Mouse (Mus musculus): ENCODE results near the gene Itpr1.
"Not testable (repeated sequence)": the region's sequence is repeated elsewhere in the genome, so short reads cannot be mapped to it uniquely, and the experiment has no call there.

The Itpr1 gene

DNA sequence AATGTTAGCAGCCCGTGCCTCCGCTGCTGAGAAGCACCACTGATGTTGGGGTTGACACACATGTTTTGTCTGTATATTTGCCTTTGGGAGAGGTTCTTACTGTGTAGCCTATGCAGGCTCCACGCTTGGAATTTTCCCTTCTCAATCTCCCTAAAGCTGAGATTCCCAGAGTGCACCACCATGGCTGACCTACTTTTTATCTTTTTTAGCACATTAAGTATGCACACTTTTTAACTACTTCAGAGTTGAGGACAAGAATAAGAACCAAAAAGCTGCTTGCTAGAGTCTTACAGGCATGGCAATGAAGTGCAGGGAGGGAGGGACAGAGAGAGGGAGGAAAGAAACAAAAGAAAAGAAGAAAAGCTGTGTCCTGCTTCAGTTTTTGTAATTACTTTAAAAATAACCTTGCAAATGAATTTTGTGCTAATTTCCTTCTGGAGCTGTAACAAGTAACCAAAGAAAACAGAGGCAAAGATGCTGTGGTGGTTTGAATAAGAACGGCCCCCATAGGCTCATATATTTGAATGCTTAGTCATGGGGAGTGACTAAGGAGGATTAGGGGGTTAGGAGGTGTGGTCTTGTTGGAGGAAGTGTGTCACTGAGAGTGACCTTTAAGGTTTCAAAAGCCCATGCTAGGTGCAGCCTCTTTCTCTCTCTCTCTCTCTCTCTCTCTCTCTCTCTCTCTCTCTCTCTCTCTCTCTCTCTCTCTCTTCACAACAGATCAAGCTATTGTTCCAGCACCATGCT is 344.9 kb downstream of the Itpr1 start:
- DNase-seq, result no peak

DNA sequence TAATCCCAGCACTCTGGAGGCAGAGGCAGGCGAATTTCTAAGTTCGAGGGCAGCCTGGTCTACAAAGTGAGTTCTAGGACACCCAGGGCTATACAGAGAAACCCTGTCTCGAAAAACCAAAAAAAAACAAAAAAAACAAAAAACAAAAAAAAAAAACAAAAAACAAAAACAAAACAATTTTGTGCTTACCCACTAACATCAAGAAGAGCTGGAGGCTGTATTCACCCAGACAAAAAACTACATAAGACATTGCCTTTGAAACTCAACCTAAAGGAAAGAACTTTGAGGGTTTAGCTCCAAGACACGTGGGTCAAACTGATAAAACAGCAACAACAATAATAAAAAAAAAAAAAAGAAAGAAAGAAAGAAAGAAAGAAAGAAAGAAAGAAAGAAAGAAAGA is 346.3 kb downstream of the Itpr1 start:
- not testable (repeated sequence) for DNase-seq

DNA sequence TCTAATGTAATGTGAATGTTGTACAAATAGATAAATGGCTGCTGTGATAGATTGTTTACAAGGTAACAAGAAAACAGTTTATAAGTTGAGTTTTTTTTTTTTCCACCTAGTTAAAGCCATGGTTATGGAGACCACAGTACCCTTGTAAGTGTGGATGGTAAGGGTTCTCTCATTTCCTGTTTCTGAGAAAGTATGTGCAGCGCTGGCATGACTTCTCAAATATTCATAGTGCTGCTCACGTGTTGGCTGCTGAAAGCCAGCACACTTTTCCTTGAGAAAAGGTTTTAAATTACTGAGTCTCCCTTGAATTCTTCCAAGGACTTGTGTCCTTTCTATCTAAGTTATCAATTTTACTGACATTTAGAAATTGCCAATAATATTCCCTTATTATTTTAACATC is 350.1 kb downstream of the Itpr1 start:
- no peak for DNase-seq

DNA sequence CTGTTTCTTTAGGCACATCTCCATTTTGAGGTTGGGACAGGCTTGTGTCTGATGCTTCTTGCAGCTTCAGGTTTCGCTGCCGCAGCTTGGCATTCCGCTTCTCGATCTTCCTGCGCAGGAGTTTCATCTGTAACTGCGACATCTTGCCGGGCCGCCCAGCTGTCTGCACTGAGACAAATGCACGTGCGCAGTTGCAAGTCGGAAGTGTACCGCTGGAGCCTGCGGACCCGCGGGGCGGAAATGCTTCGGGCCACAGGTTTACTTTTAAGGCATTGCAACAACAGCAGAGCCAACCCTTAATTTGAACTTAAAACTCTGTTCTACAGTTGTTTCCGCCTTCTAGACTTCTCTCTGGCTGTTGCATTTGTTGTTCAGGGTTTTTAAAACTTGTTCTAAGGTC is 352.6 kb downstream of the Itpr1 start:
- not testable (repeated sequence) for DNase-seq

DNA sequence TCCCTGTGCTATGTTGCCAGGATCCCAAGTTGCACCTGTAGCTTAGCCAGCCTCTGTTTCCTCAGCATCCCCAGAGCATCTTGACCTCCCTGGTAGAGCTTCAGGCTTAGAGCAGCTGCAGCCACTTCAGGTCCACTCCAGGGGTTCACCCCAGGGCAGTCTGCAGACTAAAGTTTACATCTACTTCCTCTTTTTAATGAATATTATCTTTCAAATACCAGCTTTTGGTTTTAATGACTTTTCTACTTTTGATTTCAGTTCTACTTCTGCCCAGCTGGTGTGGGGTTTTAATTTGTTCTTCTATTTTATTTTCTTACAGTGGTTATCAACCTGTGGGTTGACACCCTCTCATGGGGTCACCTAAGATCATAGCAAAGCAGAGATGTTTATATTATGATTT is 353.7 kb downstream of the Itpr1 start:
- no peak for DNase-seq

DNA sequence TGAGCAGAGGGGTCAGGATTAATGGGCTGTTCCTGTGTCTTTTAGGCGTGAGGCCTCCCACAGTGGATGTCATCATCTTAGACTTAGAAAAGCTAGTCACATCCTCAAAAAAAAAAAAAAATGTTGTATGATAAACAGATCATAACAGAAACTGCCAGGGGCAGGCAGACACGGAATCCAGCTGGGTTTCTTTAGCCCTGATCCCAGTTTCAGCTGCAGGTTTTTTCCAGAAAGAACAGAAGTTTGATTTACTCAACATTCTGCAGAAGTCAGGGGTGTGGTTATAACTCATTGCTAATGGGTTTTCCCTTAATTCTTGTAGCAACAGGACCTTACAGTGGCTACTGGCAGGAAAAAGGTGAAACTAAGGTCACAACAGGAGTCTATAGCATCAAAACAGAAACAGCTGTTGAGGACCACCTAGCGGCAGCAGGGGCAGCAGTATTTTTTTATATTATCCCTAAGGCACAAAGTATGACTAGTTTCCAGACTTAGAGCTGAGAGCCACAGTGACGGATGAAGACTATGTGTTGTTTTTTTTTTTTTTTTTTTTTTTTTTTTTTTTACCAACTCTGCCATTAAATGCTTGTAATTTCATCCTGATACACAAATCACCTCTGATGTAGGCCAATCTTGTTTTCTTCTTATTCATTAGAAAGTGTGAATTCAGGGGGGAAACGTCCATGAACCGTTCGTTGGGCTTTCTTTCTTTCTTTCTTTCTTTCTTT is 356.7 kb downstream of the Itpr1 start:
- no peak for DNase-seq

DNA sequence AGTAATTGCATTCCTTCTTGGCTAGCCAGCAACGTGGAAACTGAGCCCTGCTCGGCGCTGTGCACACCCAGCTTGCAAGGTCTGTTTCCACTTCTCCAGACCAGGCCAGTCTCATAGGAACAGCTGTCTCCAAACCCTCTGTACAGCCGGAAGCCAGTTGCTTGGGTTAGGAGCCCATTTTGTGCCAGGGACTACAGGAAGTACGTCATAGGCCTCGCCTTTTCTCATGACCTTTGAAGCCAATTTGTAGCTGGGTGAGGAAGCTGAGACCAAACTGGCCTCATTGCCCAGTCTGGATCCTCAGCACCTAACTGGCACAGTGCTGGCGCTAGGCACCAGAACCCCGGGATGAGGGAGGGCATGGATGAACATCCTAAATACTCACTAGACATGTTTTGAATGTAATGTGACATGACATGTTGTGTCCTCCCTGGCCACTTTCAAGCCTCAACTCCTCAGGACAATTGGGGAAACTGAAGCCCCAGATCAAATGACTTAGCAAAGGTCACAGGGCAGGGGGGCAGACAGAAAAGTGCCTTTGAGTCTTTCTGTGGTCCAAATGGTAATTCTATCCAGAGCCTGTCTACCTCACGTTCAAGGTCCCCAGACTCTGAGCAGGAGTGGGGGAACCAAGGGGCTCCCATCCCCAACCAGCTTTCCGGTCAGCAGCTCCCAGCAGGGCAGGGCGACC is 357.6 kb downstream of the Itpr1 start:
- DNase-seq, result no peak

DNA sequence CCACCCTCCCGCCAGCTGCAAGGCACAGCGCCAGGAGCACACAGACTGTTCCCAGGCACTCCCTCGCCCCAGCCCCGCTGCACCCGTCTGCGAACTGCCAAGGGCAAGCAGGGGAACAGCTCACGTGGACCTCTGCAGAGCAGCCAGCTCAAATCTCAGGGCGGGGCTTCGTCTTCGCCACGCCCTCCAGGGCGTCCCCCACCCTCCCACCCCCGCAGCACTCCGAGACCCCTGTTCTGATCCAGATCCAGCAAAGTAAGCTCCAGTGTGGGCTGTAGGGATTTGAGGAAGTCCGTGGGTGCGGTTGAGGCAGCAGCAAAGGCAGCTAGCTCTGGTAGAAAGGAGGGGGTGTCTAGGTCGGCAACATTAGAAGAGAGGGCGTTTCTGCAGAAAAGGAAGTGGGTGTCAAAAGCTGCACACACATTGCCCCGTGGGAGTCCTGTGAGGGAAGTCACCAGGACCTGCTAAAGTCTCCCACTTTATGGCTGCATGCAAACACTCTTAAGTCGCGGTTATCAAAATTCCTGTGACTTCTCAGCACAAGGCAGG is 358.2 kb downstream of the Itpr1 start:
- DNase-seq, result peak; percentile 67

DNA sequence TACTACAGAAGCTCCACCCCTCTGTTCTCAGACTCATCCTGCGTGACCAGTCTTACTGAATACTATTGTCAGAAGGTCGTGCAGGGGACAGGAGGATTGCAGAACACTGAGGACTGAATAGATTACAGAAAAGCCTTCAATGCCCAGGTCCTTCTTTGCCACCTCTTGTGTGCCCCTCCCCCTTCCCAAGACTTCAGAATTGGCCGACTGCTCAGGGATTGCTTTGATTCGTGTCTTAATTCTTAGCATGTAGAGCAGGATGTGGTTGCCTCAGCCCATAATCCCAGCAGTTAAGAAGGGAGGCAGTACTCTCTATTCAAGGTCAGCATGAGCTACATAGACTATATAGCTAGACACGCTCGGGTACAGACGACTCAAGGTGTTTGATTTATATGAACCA is 359.8 kb downstream of the Itpr1 start:
- no peak for DNase-seq

DNA sequence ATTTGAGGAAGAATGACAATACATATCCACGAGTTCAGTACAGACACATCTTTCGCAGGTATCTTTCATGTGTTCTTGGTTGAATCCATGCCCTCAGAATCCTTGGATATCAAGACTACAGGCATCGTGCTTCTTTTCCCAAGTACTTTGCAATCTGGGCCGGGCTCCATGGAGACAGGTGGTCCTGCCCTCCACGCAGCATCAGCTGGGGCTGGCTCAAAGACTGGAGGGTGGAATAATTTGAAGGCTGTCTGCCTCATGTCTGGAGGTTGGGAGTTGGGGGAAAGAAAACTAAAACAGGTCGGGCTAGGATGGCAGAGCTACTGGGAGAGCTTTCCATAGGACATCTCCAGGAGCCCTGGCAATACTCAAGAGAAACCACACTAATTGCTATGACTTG is 364.2 kb downstream of the Itpr1 start:
- DNase-seq, result peak; percentile 30

DNA sequence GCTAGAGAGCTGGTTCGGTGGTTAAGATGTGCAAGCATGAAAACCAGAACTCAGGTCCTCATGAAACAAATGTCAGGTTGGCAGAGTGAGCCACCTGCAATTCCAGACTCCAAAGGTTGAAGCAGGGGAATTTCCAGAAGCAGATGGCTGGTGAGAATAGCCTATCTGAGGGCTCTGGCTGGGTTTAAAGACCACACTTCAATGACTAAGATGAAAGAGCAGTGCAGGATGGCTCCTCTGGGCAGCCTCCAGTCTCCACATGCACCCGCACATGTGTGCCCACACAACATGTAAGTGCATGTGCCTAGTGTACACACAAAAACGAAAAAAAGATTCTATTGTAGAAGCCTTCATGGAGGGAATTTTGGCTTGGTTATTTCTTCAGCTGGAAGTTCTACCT is 375.5 kb downstream of the Itpr1 start:
- no peak for DNase-seq

DNA sequence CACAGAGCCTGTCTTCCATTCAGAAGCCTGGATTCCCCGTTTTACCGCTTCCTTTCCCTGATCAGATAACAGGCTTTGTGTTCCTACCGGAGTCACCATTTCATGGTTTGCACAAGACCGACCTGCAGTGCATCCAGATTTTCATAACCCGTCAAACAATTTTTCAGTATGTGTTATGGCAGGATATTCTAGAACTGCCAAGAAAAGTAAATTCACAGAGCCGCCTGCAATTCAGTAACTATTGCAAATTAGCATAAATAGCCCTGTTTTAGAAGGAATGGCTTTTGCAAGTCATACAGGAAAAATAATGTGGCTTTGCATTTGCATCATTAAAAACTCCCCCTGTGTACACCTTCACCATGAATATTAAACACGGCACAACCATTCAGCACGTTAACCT is 379.3 kb downstream of the Itpr1 start:
- DNase-seq, result no peak

DNA sequence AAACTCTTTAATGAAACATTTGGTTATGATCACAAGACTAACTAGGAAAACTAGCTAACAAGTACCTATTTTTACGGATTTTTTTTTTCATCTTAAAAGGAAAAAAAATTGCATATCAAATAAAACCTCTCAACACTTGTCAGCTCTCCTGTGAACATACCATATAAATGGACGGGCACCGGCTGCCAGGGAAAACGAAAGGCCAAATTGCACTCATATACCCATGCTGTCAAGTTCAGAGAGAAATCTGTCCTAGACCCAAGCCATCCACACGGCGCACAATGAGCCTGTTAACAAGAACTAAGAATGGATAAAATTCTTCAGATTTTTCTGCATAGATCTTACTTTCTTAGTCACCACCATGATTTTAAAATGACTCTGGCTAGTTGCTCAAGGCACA is 379.7 kb downstream of the Itpr1 start:
- peak; percentile 17 for DNase-seq

DNA sequence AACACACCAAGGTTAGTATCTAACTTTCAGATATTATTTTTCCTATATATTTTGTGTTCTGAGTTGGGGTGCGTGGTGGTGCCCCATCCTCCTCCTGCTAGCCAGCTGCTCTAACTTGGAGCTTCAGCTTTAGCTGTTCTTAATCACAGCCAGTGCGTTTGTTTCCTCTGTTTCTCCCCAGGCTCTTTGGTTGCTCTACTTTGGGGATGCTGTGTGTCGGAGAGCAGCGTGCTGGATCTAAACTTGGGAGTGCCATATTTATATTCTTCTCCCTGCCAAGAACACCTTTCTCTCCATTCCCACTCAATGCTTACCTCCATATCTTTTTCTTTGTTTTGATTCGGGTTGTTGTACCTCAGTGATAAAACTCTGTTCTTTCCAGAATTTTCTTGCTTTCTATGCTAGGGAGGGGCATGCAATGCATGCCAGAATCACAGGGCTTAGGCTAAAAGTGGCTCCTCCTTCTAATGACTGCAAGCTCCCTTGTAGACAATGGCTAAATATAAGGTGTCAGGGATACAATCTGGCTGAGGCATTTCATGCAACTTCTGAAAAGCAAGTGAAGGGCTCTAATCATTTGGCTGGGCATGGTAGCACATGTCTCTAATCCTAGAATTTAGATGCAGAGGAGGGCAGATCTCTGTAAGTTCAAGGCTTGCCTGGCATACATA is 381.4 kb downstream of the Itpr1 start:
- DNase-seq, result no peak

DNA sequence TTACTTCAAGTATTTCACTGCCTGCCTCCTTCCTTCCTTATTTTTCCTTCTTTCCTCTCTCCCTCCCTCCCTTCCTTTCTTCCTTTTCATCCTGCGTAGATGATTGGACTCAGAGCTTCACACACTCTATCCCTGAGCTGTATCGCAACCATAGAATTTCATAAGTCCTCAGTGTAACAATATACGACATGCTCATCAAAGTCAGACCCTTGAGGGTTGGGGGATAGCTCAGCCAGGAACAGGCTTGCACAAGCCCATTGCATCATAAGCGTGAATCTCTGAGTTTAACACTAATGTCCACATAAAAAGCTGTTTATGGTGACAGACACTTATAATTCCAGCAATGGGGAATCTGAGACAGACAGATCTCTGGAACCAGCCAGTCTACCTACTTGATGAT is 385.8 kb downstream of the Itpr1 start:
- DNase-seq, result no peak

DNA sequence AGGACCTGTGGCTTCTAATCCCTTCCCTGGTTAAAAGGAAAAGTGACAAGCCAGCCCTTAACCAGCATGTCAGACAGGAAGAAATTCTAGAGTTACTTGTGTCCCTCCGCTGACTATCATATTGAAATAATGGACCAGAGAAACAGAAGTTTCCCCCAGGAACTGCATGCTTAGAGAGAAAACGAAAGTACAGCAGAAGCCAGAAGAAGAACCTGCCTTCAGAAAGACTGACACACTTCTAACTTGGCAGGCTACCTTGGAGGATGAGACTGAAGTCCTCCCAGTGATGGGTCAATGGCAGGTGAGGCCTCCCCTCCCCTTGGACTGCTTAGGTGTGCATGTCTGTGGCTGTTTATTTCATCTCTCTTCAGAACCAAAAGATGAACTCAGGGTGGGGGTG is 386.4 kb downstream of the Itpr1 start:
- DNase-seq, result no peak
